Comparison of ENCODE assay signal across 18 mouse cellular contexts in genomic region chr17:42286255-42286654, GRCm38 (mm10). TPM values are rescaled to one million over a fixed set of nuclear protein-coding genes. Genes with fewer than 3 reads are reported as not detected.
DNase-seq lines count a peak whose midpoint lies in the region; ATAC-seq and TF ChIP-seq lines count a peak whose summit lies in the region.
"Had no signal": no experiment of that assay in that cellular context is flagged by ENCODE, and none has a peak within 500 bp of the region (broad histone marks: within the 10 kb centered on the region; RNA-seq: fewer than 3 reads in every experiment).

No protein-coding gene starts in this region.

- 19% methylated on average over 3 of the region's 3 CpGs for WGBS in cerebellum, adult 2 months
- 71% methylated on average over 3 of the region's 3 CpGs for WGBS in intestine, embryonic 15.5 days
- 60% methylated on average over 3 of the region's 3 CpGs for WGBS in thymus, adult 2 months

- H3K4me3 ChIP-seq in cerebellum, adult 2 months (replicated peaks; ENCODE audit: insufficient read depth, low read depth, low read length): no peak overlapping the region
- no peak overlapping the region for H3K4me3 ChIP-seq in intestine, embryonic 15.5 days (replicated peaks)
- H3K4me3 ChIP-seq in thymus, adult 2 months (ENCODE audit: control insufficient read depth, insufficient read depth, low read length): no peak overlapping the region
- H3K4me3 ChIP-seq: embryonic facial prominence, embryonic 13.5 days; forebrain, embryonic 12.5 days; heart, adult 2 months; heart, embryonic 15.5 days; hindbrain, embryonic 15.5 days had no signal

- no peaks in the 10 kb centered on the region for H3K4me1 ChIP-seq in cerebellum, adult 2 months (ENCODE audit: control insufficient read depth, insufficient read depth, low read length)
- H3K4me1 ChIP-seq in intestine, embryonic 15.5 days (replicated peaks): no peaks in the 10 kb centered on the region
- no peaks in the 10 kb centered on the region for H3K4me1 ChIP-seq in thymus, adult 2 months (replicated peaks; ENCODE audit: control insufficient read depth, insufficient read depth, low read length)
- H3K4me1 ChIP-seq: embryonic facial prominence, embryonic 13.5 days; forebrain, embryonic 12.5 days; heart, embryonic 15.5 days; hindbrain, embryonic 15.5 days had no signal

- ATAC-seq in intestine, embryonic 15.5 days: no peak
- ATAC-seq: forebrain, embryonic 16.5 days; intestine, postnatal 0 days had no signal

- peak; percentile 4 for DNase-seq in cerebellum, adult 11 months
- no peak for DNase-seq in cerebellum, adult 8-10 months
- DNase-seq in cerebellum, adult 2 months: peak; percentile 18 to 55
- peak; percentile 63 to 72 for DNase-seq in cerebellum, postnatal 14 days
- no peak for DNase-seq in thymus, adult 2 months
- no peak for DNase-seq in lung, postnatal 25 days (ENCODE audit: low spot score)
- DNase-seq: adrenal gland, postnatal 10 days; gastrocnemius, postnatal 14 days; heart, adult 2 months; heart, postnatal 14 days had no signal

- H3K27me3 ChIP-seq in cerebellum, adult 2 months (ENCODE audit: control insufficient read depth, insufficient read depth, low read length): no peaks in the 10 kb centered on the region
- H3K27me3 ChIP-seq in intestine, embryonic 15.5 days (replicated peaks): no peaks in the 10 kb centered on the region
- H3K27me3 ChIP-seq in thymus, adult 2 months (ENCODE audit: control insufficient read depth, insufficient read depth, low read length): no peaks in the 10 kb centered on the region
- H3K27me3 ChIP-seq: embryonic facial prominence, embryonic 13.5 days; forebrain, embryonic 12.5 days; heart, embryonic 15.5 days; hindbrain, embryonic 15.5 days had no signal

- H3K36me3 ChIP-seq in intestine, embryonic 15.5 days: no peaks in the 10 kb centered on the region
- H3K36me3 ChIP-seq in thymus, adult 2 months (ENCODE audit: control insufficient read depth, insufficient read depth, low read length): no peaks in the 10 kb centered on the region
- H3K36me3 ChIP-seq: embryonic facial prominence, embryonic 13.5 days; forebrain, embryonic 12.5 days; heart, embryonic 15.5 days; hindbrain, embryonic 15.5 days had no signal

- no peaks in the 10 kb centered on the region for H3K9me3 ChIP-seq in intestine, embryonic 15.5 days
- H3K9me3 ChIP-seq: embryonic facial prominence, embryonic 13.5 days; forebrain, embryonic 12.5 days; heart, embryonic 15.5 days; hindbrain, embryonic 15.5 days had no signal

- no peak overlapping the region for H3K4me2 ChIP-seq in intestine, embryonic 15.5 days (replicated peaks)
- H3K4me2 ChIP-seq: embryonic facial prominence, embryonic 13.5 days; forebrain, embryonic 12.5 days; heart, embryonic 11.5 days; heart, embryonic 15.5 days; hindbrain, embryonic 15.5 days had no signal

- TF ChIP-seq CTCF in cerebellum, adult 2 months (IDR thresholded peaks at IDR 0.05; ENCODE audit: borderline replicate concordance, insufficient read depth, low read depth, low read length): no peak
- TF ChIP-seq CTCF in thymus, adult 2 months (IDR thresholded peaks at IDR 0.05; ENCODE audit: borderline replicate concordance, control insufficient read depth, extremely low read depth, insufficient read depth, low read length, poor library complexity): no peak

- TF ChIP-seq POLR2A in cerebellum, adult 2 months (IDR thresholded peaks at IDR 0.05; ENCODE audit: borderline replicate concordance, insufficient read depth, low read length): no peak
- no peak for TF ChIP-seq POLR2A in thymus, adult 2 months (IDR thresholded peaks at IDR 0.05; ENCODE audit: control insufficient read depth, extremely low read depth, insufficient read depth, low read length, poor library complexity)

- no peak overlapping the region for H3K9ac ChIP-seq in intestine, embryonic 15.5 days
- H3K9ac ChIP-seq: embryonic facial prominence, embryonic 13.5 days; forebrain, embryonic 12.5 days; heart, embryonic 15.5 days; hindbrain, embryonic 15.5 days had no signal

- no peak overlapping the region for H3K27ac ChIP-seq in cerebellum, adult 2 months (ENCODE audit: insufficient read depth, low read length)
- H3K27ac ChIP-seq in intestine, embryonic 15.5 days: no peak overlapping the region
- H3K27ac ChIP-seq in thymus, adult 2 months (ENCODE audit: control insufficient read depth, insufficient read depth, low read length): no peak overlapping the region
- H3K27ac ChIP-seq: embryonic facial prominence, embryonic 13.5 days; forebrain, embryonic 12.5 days; heart, adult 2 months; heart, embryonic 15.5 days; hindbrain, embryonic 15.5 days had no signal

RNA-seq across cellular contexts. Expression of gene Ptchd4, which starts 29.5 kb away (rescaled TPM):
- 3.7 and 4.0 TPM in 2 replicates for polyA plus RNA-seq in cerebellum, adult 2 months (2012; rRNA removed)
- 0.10 and 0.33 TPM in 2 replicates for polyA plus RNA-seq in intestine, embryonic 15.5 days (2015; fragmentation: Nextera tagmentation; extraction: Ambion mirVana)
- polyA plus RNA-seq in thymus, adult 2 months (2012; rRNA removed): 0.06 TPM in 1 of 2 replicates, not detected in the other
- polyA plus RNA-seq: heart, adult 2 months had no signal

Comparison
In these comparisons a context has a peak if more than half of its experiments do, and no peak if none do; other contexts are left out.
1. DNase-seq: peak in cerebellum, adult 11 months (single experiment), cerebellum, adult 2 months (2 of 2) and cerebellum, postnatal 14 days (2 of 2); none in cerebellum, adult 8-10 months (single experiment), thymus, adult 2 months (single experiment) and lung, postnatal 25 days (single experiment).